Mouse (Mus musculus): Measurements from ENCODE around the gene Myh2.

Myh2 gene

GRCm38 (mm10) chr11:67237481-67238079 is 66.8 kb downstream of the Myh2 start, which contains the start of gene Myh4:
Gene Myh4, plus strand, starts transcription at chr11:67238029.
- no peak for DNase-seq (ENCODE audit: low read depth, low spot score)

- DNase-seq (ENCODE audit: low read depth, low spot score) = no peak
Observed at GRCm38 (mm10) chr11:67241051-67241450, 70.2 kb downstream of the Myh2 start.

Data from mesoderm, embryonic 11.5 days (tissue).